Mouse (Mus musculus) adrenal gland, postnatal 25 days (tissue): ENCODE data around the gene Olfr133. TPM values are rescaled to one million over a fixed set of nuclear protein-coding genes. Genes with fewer than 3 reads are reported as not detected.
"Not testable (repeated sequence)": the region's sequence is repeated elsewhere in the genome, so short reads cannot be mapped to it uniquely, and the experiment has no call there.

Experiments used
- DNase-seq: peaks from one replicate; pipeline ENCODE4 v3.0.0; 2021; ENCODE audit warnings: mixed read lengths
- long read RNA-seq: library from polyadenylated mRNA; stranded (forward); transcript quantifications from one replicate; pipeline ENCODE4 v2.0.0, GENCODE M21; 2021
- total RNA-seq: library from RNA; stranded (reverse); gene quantifications from 2 replicates; pipeline ENCODE4 v1.2.3, GENCODE M21; 2021

Gene Olfr133
- total RNA-seq: not detected in 2 replicates
- long read RNA-seq: 0 reads

DNA sequence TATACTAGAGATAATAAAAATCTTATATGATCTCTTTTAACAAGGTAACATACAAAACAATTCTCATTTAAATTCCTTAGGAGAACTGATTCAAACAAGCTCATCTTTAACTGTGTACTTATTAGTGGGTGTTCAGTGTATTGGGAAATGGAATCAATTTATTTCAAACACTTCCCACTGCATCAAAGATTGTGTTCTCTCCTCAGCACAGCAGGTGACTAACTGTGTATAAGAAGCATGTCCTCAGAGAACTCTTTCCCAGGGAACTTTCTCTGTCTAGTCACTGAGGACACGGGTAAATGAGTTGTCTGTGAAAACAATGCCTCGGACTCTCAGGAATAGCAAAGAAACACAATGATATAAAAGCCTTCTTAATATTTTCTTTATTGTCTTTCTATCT lies at the start of gene Olfr133:
Olfr133 (plus strand) TSS at position 301 of the 400 bp plus-strand sequence.
- no peak for DNase-seq

- DNase-seq: not testable (repeated sequence)
These were observed 20.9 kb upstream of the Olfr133 start for GRCm38 (mm10) chr17:38124199-38124598.

- not testable (repeated sequence) for DNase-seq
These were observed 19.7 kb upstream of the Olfr133 start for GRCm38 (mm10) chr17:38125371-38125770.

DNA sequence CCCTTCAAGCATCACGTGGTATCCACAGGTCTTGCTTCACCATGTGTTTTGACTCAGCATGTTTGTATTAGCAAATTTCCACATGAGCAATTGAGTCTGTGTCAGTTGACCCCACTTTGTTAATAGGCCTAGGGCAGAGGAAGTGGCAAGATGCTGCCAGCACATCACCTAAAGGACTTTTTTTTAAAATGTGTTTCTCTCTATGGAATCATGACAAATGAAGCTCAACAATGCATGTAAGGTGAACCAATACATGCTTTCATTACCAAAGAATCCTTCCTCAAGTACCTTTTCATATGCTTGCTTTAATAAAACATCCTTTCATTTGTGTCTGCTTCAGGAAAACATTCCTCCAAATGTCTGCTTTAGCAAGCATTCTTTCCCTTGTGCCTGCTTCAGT lies 10.7 kb upstream of the Olfr133 start, which contains the start of gene Olfr132:
Olfr132 (minus strand) TSS at position 101 of the 400 bp plus-strand sequence.
- no peak for DNase-seq

GRCm38 (mm10) chr17:38171088-38171487 lies 26.0 kb downstream of the Olfr133 start, which contains the start of gene Olfr134:
Gene Olfr134, plus strand, starts transcription at chr17:38171388.
- DNase-seq: no peak

Other genes with a start within 250 kb of the Olfr133 start
- gene Olfr127, start 244.8 kb upstream of the Olfr133 start, total RNA-seq: not detected in 2 replicates
- not detected in 2 replicates for gene Olfr128, start 224.7 kb upstream of the Olfr133 start, total RNA-seq
- not detected in 2 replicates for gene Olfr761, start 192.2 kb upstream of the Olfr133 start, total RNA-seq
- not detected in 2 replicates for gene Olfr129, start 85.2 kb upstream of the Olfr133 start, total RNA-seq
- not detected in 2 replicates for gene Olfr130, start 81.4 kb upstream of the Olfr133 start, total RNA-seq
- gene Olfr131, start 56.6 kb upstream of the Olfr133 start, total RNA-seq: not detected in 2 replicates
- not detected in 2 replicates for gene Olfr132, start 10.8 kb upstream of the Olfr133 start, total RNA-seq
- not detected in 2 replicates for gene Olfr134, start 26.1 kb downstream of the Olfr133 start, total RNA-seq
- not detected in 2 replicates for gene Olfr135, start 59.1 kb downstream of the Olfr133 start, total RNA-seq
- gene Olfr138, start 115.8 kb downstream of the Olfr133 start, total RNA-seq: not detected in 2 replicates
- gene Olfr137, start 162.3 kb downstream of the Olfr133 start, total RNA-seq: not detected in 2 replicates
- not detected in 2 replicates for gene Olfr136, start 184.6 kb downstream of the Olfr133 start, total RNA-seq